Mouse (Mus musculus) MEL (cell line): ENCODE results near the gene Prkar1b. TPM values are rescaled to one million over a fixed set of nuclear protein-coding genes. Genes with fewer than 3 reads are reported as not detected.

ENCODE experiments used
- DNase-seq: peaks from one replicate; pipeline ENCODE4 v3.0.0; 2011; ENCODE audit warnings: low read depth, low spot score
- H3K27ac ChIP-seq: 2 replicates; pipeline ENCODE4 v1.5.1; 2012; ENCODE audit warnings: low read depth, mild to moderate bottlenecking, control low read depth, low read length, moderate library complexity; ENCODE audit not compliant: control insufficient read depth
- H3K27me3 ChIP-seq, 2 experiments: fragments of 150-350 bp in 1 of 2; sonication (generic) in 1 of 2; 2 replicates each; pipeline ENCODE4 v1.6.1; 2012; ENCODE audit warnings: low read length in 2 of 2, mild to moderate bottlenecking in 2 of 2, improper control_type of control experiment in 1 of 2, moderate library complexity in 1 of 2; ENCODE audit not compliant: insufficient read depth in 2 of 2, control insufficient read depth in 1 of 2
- H3K36me3 ChIP-seq, 2 experiments: 2 replicates each; pipeline ENCODE4 v1.6.1; 2012 to 2014; ENCODE audit warnings: low read length in 2 of 2, improper control_type of control experiment in 1 of 2, inconsistent platforms in 1 of 2, mild to moderate bottlenecking in 1 of 2; ENCODE audit not compliant: insufficient read depth in 2 of 2, control insufficient read depth in 1 of 2
- H3K4me1 ChIP-seq, 2 experiments: fragments of 150-350 bp in 1 of 2; sonication (generic) in 1 of 2; 2 replicates each; pipeline ENCODE4 v1.6.1; 2012; ENCODE audit warnings: low read length in 2 of 2, improper control_type of control experiment in 1 of 2, mild to moderate bottlenecking in 1 of 2; ENCODE audit not compliant: insufficient read depth in 2 of 2, control insufficient read depth in 1 of 2
- H3K4me3 ChIP-seq, 2 experiments: fragments of 150-350 bp in 1 of 2; sonication (generic) in 1 of 2; 2 replicates each; pipeline ENCODE4 v1.5.1; 2012; ENCODE audit warnings: low read depth in 2 of 2, low read length in 2 of 2, mild to moderate bottlenecking in 2 of 2, moderate library complexity in 2 of 2, control low read depth in 1 of 2, improper control_type of control experiment in 1 of 2; ENCODE audit not compliant: control insufficient read depth in 1 of 2, insufficient read depth in 1 of 2
- H3K79me2 ChIP-seq: 2 replicates; pipeline ENCODE4 v1.6.1; 2012; ENCODE audit warnings: mild to moderate bottlenecking, low read length, moderate library complexity; ENCODE audit not compliant: control insufficient read depth, poor library complexity, insufficient read depth
- H3K9ac ChIP-seq: 2 replicates; pipeline ENCODE4 v1.6.1; 2012; ENCODE audit warnings: low read depth, mild to moderate bottlenecking, control low read depth, low read length, moderate library complexity; ENCODE audit not compliant: control insufficient read depth, poor library complexity, severe bottlenecking
- H3K9me3 ChIP-seq: fragments of 150-350 bp; sonication (generic); replicated peaks from 2 replicates; pipeline ENCODE4 v1.6.1; 2012; ENCODE audit warnings: mild to moderate bottlenecking, low read length, improper control_type of control experiment, moderate library complexity; ENCODE audit not compliant: insufficient read depth
- CTCF ChIP-seq, 3 experiments: IDR thresholded peaks in 2 of 3; conservative IDR thresholded peaks in 1 of 3; 2 replicates each; pipeline ENCODE4 v1.5.1; 2011 to 2012; ENCODE audit warnings: low read length in 3 of 3, low read depth in 2 of 3, mild to moderate bottlenecking in 2 of 3, improper control_type of control experiment in 1 of 3, inconsistent platforms in 1 of 3, mixed read lengths in 1 of 3, moderate library complexity in 1 of 3; ENCODE audit not compliant: control insufficient read depth in 1 of 3, insufficient read depth in 1 of 3, poor library complexity in 1 of 3, severe bottlenecking in 1 of 3
- ELF1 ChIP-seq: IDR thresholded peaks from 2 replicates; pipeline ENCODE4 v1.6.1; 2014; ENCODE audit warnings: low read depth, mild to moderate bottlenecking, inconsistent platforms, low read length, improper control_type of control experiment, moderate library complexity
- EP300 ChIP-seq, 2 experiments: IDR thresholded peaks; 2 replicates each; pipeline ENCODE4 v1.6.1; 2011; ENCODE audit warnings: improper control_type of control experiment in 2 of 2, low read length in 2 of 2, low read depth in 1 of 2, mild to moderate bottlenecking in 1 of 2
- MAFK ChIP-seq: IDR thresholded peaks from 2 replicates; pipeline ENCODE4 v1.6.1; 2011; ENCODE audit warnings: low read depth, mild to moderate bottlenecking, low read length, improper control_type of control experiment, borderline replicate concordance
- MAX ChIP-seq: IDR thresholded peaks from 2 replicates; pipeline ENCODE4 v1.6.1; 2011; ENCODE audit warnings: low read length, improper control_type of control experiment
- MAZ ChIP-seq: IDR thresholded peaks from 2 replicates; pipeline ENCODE4 v1.6.1; 2012; ENCODE audit warnings: low read depth, mild to moderate bottlenecking, inconsistent platforms, low read length, improper control_type of control experiment
- MXI1 ChIP-seq: IDR thresholded peaks from 2 replicates; pipeline ENCODE4 v1.6.1; 2011; ENCODE audit warnings: mild to moderate bottlenecking, low read depth, low read length, improper control_type of control experiment
- MYB ChIP-seq: IDR thresholded peaks from 2 replicates; pipeline ENCODE4 v1.6.1; 2011; ENCODE audit warnings: mild to moderate bottlenecking, low read depth, low read length, improper control_type of control experiment
- MYC ChIP-seq: IDR thresholded peaks from 2 replicates; pipeline ENCODE4 v1.6.1; 2011; ENCODE audit warnings: low read depth, mild to moderate bottlenecking, low read length, improper control_type of control experiment, moderate library complexity
- NRF1 ChIP-seq: IDR thresholded peaks from 2 replicates; pipeline ENCODE4 v1.6.1; 2014; ENCODE audit warnings: low read depth, mild to moderate bottlenecking, inconsistent platforms, low read length, improper control_type of control experiment, moderate library complexity; ENCODE audit not compliant: poor library complexity, insufficient read depth, severe bottlenecking
- POLR2A ChIP-seq, 2 experiments: IDR thresholded peaks; 2 replicates each; pipeline ENCODE4 v1.6.1; 2011 to 2012; ENCODE audit warnings: low read length in 2 of 2, mild to moderate bottlenecking in 2 of 2, control low read depth in 1 of 2, improper control_type of control experiment in 1 of 2, low read depth in 1 of 2, moderate library complexity in 1 of 2; ENCODE audit not compliant: control insufficient read depth in 1 of 2, insufficient read depth in 1 of 2, poor library complexity in 1 of 2
- POLR2AphosphoS2 ChIP-seq: IDR thresholded peaks from 2 replicates; pipeline ENCODE4 v1.6.1; 2011; ENCODE audit warnings: low read length, improper control_type of control experiment
- RAD21 ChIP-seq: IDR thresholded peaks from 2 replicates; pipeline ENCODE4 v1.6.1; 2011; ENCODE audit warnings: mild to moderate bottlenecking, low read depth, low read length, improper control_type of control experiment
- RCOR1 ChIP-seq: IDR thresholded peaks from 2 replicates; pipeline ENCODE4 v1.6.1; 2012; ENCODE audit warnings: low read depth, mild to moderate bottlenecking, inconsistent platforms, low read length, improper control_type of control experiment
- SMC3 ChIP-seq: IDR thresholded peaks from 2 replicates; pipeline ENCODE4 v1.6.1; 2011; ENCODE audit warnings: low read depth, low read length, improper control_type of control experiment
- USF2 ChIP-seq, 2 experiments: IDR thresholded peaks; 2 replicates each; pipeline ENCODE4 v1.6.1; 2011 to 2012; ENCODE audit warnings: improper control_type of control experiment in 2 of 2, low read length in 2 of 2, borderline replicate concordance in 1 of 2, inconsistent platforms in 1 of 2, low read depth in 1 of 2, mild to moderate bottlenecking in 1 of 2; ENCODE audit not compliant: insufficient read depth in 1 of 2
- ZC3H11A ChIP-seq: IDR thresholded peaks from 2 replicates; pipeline ENCODE4 v1.6.1; 2012; ENCODE audit warnings: low read depth, mild to moderate bottlenecking, inconsistent platforms, low read length, improper control_type of control experiment
- ZMIZ1 ChIP-seq: IDR thresholded peaks from 2 replicates; pipeline ENCODE4 v1.6.1; 2012; ENCODE audit warnings: low read depth, mild to moderate bottlenecking, inconsistent platforms, low read length, improper control_type of control experiment, moderate library complexity
- polyA plus RNA-seq, 2 experiments: library from polyadenylated mRNA; stranded (reverse) in 1 of 2; unstranded in 1 of 2; fragments of >175 nt in 1 of 2; fragments of >200 nt in 1 of 2; gene quantifications; 2 replicates each; pipeline versions ENCODE4 v1.2.1 to v1.2.4; 2012; ENCODE audit warnings: low replicate concordance in 2 of 2, low read depth in 1 of 2; ENCODE audit not compliant: insufficient read length in 2 of 2, insufficient read depth in 1 of 2, missing spikeins in 1 of 2
- total RNA-seq: library from RNA; depleted of rRNA; stranded (reverse); fragments of 300-350 nt; gene quantifications from 2 replicates; pipeline ENCODE4 v1.2.3, GENCODE M21; 2012

The Prkar1b gene
- total and polyA plus RNA-seq, 3 experiments, result not detected

GRCm38 (mm10) chr5:139075791-139076190 lies 74.0 kb downstream of the Prkar1b start:
- Histone ChIP-seq H3K27me3 (no peaks in the 10 kb centered on the region), H3K9ac (no peak overlapping the region), H3K4me1 (no peaks in the 10 kb centered on the region), H3K4me3 (no peak overlapping the region), H3K36me3 (no peaks in the 10 kb centered on the region), H3K27ac (no peak overlapping the region), H3K79me2 (no peaks in the 10 kb centered on the region), H3K9me3 (no peaks in the 10 kb centered on the region)
- no peak for TF ChIP-seq POLR2A (IDR thresholded peaks at IDR 0.05; ENCODE audit: control insufficient read depth in 1 of 2, insufficient read depth in 1 of 2, low read depth in 1 of 2, low read length in 2 of 2, poor library complexity in 1 of 2)
- TF ChIP-seq USF2 (IDR thresholded peaks at IDR 0.05; ENCODE audit: borderline replicate concordance in 1 of 2, insufficient read depth in 1 of 2, low read depth in 1 of 2, low read length in 2 of 2), result no peak
- TF ChIP-seq SMC3, result no peak
- TF ChIP-seq EP300 (IDR thresholded peaks at IDR 0.05; ENCODE audit: low read depth in 1 of 2, low read length in 2 of 2), result no peak
- TF ChIP-seq MAZ, result no peak
- no peak for TF ChIP-seq MAFK
- TF ChIP-seq ZMIZ1, result no peak
- TF ChIP-seq MYC, result no peak
- TF ChIP-seq MAX, result no peak
- TF ChIP-seq POLR2AphosphoS2, result no peak
- no peak for TF ChIP-seq ELF1
- no peak for TF ChIP-seq NRF1
- no peak for DNase-seq

GRCm38 (mm10) chr5:139075125-139075524 lies 74.7 kb downstream of the Prkar1b start:
- Histone ChIP-seq H3K36me3 (no peaks in the 10 kb centered on the region), H3K9me3 (no peaks in the 10 kb centered on the region), H3K27ac (no peak overlapping the region), H3K4me3 (no peak overlapping the region), H3K27me3 (no peaks in the 10 kb centered on the region), H3K79me2 (no peaks in the 10 kb centered on the region), H3K9ac (no peak overlapping the region), H3K4me1 (no peaks in the 10 kb centered on the region)
- TF ChIP-seq MXI1 (no peak), RAD21 (peak; percentile 69), MYB (no peak), ZC3H11A (peak; percentile 67), SMC3 (peak; percentile 91), RCOR1 (no peak), CTCF (IDR thresholded peaks at IDR 0.05 in 2 of 3, conservative IDR thresholded peaks at IDR 0.05 in 1 of 3; ENCODE audit: control insufficient read depth in 1 of 3, insufficient read depth in 1 of 3, low read depth in 2 of 3, low read length in 3 of 3, poor library complexity in 1 of 3, severe bottlenecking in 1 of 3) (peak; percentile 64 to 80 (median 74))
- DNase-seq, result peak; percentile 59
